Mouse (Mus musculus) heart, adult 2 months (tissue): ENCODE results near the gene Kif5c. TPM values are rescaled to one million over a fixed set of nuclear protein-coding genes. Genes with fewer than 3 reads are reported as not detected.

Experiments used
- DNase-seq, 2 experiments: peaks; one replicate each; pipeline ENCODE4 v3.0.0; 2021
- H3K27ac ChIP-seq: fragments of 200-600 bp; 2 replicates; pipeline ENCODE4 v1.8.1; 2022
- H3K27me3 ChIP-seq: fragments of 200-500 bp; 2 replicates; pipeline ENCODE4 v1.6.1; 2012; ENCODE audit warnings: mild to moderate bottlenecking, low read length, inconsistent platforms, mixed read lengths; ENCODE audit not compliant: control insufficient read depth, insufficient read depth
- H3K36me3 ChIP-seq: fragments of 200-500 bp; 2 replicates; pipeline ENCODE4 v1.6.1; 2012; ENCODE audit warnings: low read length, inconsistent platforms; ENCODE audit not compliant: control insufficient read depth, insufficient read depth
- H3K4me1 ChIP-seq: fragments of 200-500 bp; 2 replicates; pipeline ENCODE4 v1.6.1; 2011; ENCODE audit warnings: low read length; ENCODE audit not compliant: control insufficient read depth, insufficient read depth
- H3K4me3 ChIP-seq: fragments of 200-600 bp; 2 replicates; pipeline ENCODE4 v1.8.1; 2022
- H3K79me2 ChIP-seq: fragments of 200-500 bp; replicated peaks from 2 replicates; pipeline ENCODE4 v1.6.1; 2012; ENCODE audit warnings: mild to moderate bottlenecking, inconsistent platforms, low read length, moderate library complexity, mixed read lengths; ENCODE audit not compliant: control insufficient read depth, insufficient read depth
- H3K9ac ChIP-seq: fragments of 200-500 bp; 2 replicates; pipeline ENCODE4 v1.6.1; 2012; ENCODE audit warnings: low read depth, mild to moderate bottlenecking, control low read depth, inconsistent platforms, low read length, mixed read lengths
- CTCF ChIP-seq: fragments of 200-600 bp; IDR thresholded peaks from 2 replicates; pipeline ENCODE4 v1.8.1; 2022; ENCODE audit warnings: antibody characterized with exemption, mild to moderate bottlenecking, moderate library complexity
- EP300 ChIP-seq: fragments of 200-500 bp; IDR thresholded peaks from 2 replicates; pipeline ENCODE4 v1.6.1; 2011; ENCODE audit warnings: low read depth, low read length, control low read depth; ENCODE audit not compliant: insufficient read depth
- POLR2A ChIP-seq: fragments of 200-500 bp; IDR thresholded peaks from 2 replicates; pipeline ENCODE4 v1.6.1; 2011; ENCODE audit warnings: mild to moderate bottlenecking, low read depth, low read length, control low read depth; ENCODE audit not compliant: insufficient read depth
- WGBS: fragments of 180-500 bp; shearing (Covaris S2); methylation state at CpG from one replicate; pipeline ENCODE4 v1.1.7; 2018; 5-methylcytosine and 5-hydroxymethylcytosine counted together
- intact Hi-C: fragments of 180-260 bp; cut with DNase I; formaldehyde crosslinking; loops from one replicate; pipeline ENCODE4 v1.15.1; 2025
- polyA plus RNA-seq: library from polyadenylated mRNA; depleted of rRNA; stranded (reverse); fragments of >200 nt; gene quantifications from 2 replicates; pipeline ENCODE4 v1.2.3, GENCODE M21; 2012
- total RNA-seq, 2 experiments: library from RNA; stranded (reverse); gene quantifications; 2 replicates each; pipeline ENCODE4 v1.2.3; 2021

The Kif5c gene
- total and polyA plus RNA-seq, 3 experiments: 0.52 to 0.82 (median 0.60) TPM

DNA sequence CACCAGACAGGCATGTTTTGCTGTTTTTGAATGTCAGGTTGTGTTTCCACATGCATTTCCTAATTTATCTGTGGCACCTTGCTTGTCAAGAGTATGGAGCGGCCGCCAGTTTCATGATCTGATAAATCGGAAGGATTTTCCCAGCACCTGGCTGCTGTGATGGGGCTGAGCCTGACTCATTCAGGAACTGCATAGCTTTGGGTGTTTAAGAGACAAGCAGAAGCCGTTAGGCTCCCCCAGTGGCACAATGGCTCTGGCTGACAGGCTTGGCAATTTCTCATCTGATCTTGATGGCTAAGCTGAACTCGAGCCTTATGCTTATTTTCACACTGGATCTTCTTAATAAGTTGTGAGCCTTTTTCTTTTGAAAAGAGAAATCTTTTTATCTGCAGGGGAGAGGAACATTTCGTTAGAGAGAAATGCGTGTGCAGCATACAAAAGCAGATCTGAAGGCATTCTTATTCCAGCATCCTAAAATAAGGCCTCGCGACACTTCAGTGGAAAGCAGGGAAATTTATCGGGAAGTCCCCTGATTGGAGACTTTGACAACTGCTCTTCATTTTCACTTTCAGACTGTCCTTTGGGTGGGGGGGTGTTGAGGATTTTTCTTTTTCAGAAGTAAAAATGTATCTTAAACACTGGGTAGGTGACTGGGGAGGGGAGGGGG is 132.6 kb downstream of the Kif5c start:
- no peak for DNase-seq
- Histone ChIP-seq H3K36me3 (no peaks in the 10 kb centered on the region), H3K27ac (no peak overlapping the region), H3K79me2 (no peaks in the 10 kb centered on the region), H3K27me3 (no peaks in the 10 kb centered on the region), H3K4me3 (no peak overlapping the region), H3K4me1 (peaks cover 5% of the 10 kb centered on the region), H3K9ac (no peak overlapping the region)
- WGBS: 76% methylated on average over 10 of the region's 10 CpGs
- intact Hi-C loops: no loop called here
- TF ChIP-seq POLR2A: no peak
- TF ChIP-seq CTCF: no peak
- TF ChIP-seq EP300: no peak

DNA sequence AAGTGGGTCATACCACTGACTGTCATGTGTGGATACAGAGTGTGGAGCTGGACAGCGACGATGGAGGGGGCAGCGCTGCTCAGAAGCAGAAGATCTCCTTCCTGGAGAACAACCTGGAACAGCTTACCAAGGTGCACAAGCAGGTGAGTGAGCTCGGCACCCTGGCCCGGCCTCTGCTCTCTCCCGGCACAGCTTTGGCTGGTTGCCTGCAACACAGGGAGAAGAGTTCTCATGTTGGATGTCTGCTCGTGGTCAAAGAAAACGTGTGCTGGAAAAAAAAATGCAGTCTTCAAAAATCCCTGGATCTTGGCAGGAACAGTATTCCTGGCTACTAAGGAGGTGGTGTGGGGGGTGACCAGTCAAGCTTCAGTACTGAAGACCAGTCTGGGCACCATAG is 133.1 kb downstream of the Kif5c start:
- no peak overlapping the region for H3K27ac ChIP-seq
- H3K4me1 ChIP-seq: peaks cover 5% of the 10 kb centered on the region
- TF ChIP-seq EP300: no peak
- TF ChIP-seq POLR2A: no peak
- TF ChIP-seq CTCF: no peak
- H3K9ac ChIP-seq: no peak overlapping the region
- H3K4me3 ChIP-seq: no peak overlapping the region
- no peaks in the 10 kb centered on the region for H3K36me3 ChIP-seq
- intact Hi-C loops: no loop called here
- 85% methylated on average over 8 of the region's 8 CpGs for WGBS
- H3K27me3 ChIP-seq: no peaks in the 10 kb centered on the region
- H3K79me2 ChIP-seq: no peaks in the 10 kb centered on the region
- no peak for DNase-seq

- 88% methylated on average over 3 of the region's 3 CpGs for WGBS
- intact Hi-C loops: no loop called here
These were observed 134.0 kb downstream of the Kif5c start for GRCm38 (mm10) chr2:49753062-49753461.

GRCm38 (mm10) chr2:49755054-49755453 is 136.0 kb downstream of the Kif5c start:
- 64% methylated on average over 2 of the region's 2 CpGs for WGBS

More at GRCm38 (mm10) chr2:49753062-49753461, 134.0 kb downstream of the Kif5c start:
- H3K4me1 ChIP-seq: peaks cover 5% of the 10 kb centered on the region
- DNase-seq: no peak
- no peak overlapping the region for H3K4me3 ChIP-seq
- H3K27me3 ChIP-seq: no peaks in the 10 kb centered on the region
- no peaks in the 10 kb centered on the region for H3K79me2 ChIP-seq
- TF ChIP-seq POLR2A: no peak
- no peak for TF ChIP-seq CTCF
- TF ChIP-seq EP300: no peak
- no peak overlapping the region for H3K27ac ChIP-seq
- no peaks in the 10 kb centered on the region for H3K36me3 ChIP-seq
- no peak overlapping the region for H3K9ac ChIP-seq

GRCm38 (mm10) chr2:49757616-49758015 is 138.5 kb downstream of the Kif5c start:
- no peak for DNase-seq

More at GRCm38 (mm10) chr2:49755054-49755453, 136.0 kb downstream of the Kif5c start:
- H3K36me3 ChIP-seq: no peaks in the 10 kb centered on the region
- no peaks in the 10 kb centered on the region for H3K79me2 ChIP-seq
- no peak overlapping the region for H3K4me3 ChIP-seq
- DNase-seq: no peak
- peaks cover 2% of the 10 kb centered on the region; the same call in 1 of the 2 replicates for H3K4me1 ChIP-seq
- no peak overlapping the region for H3K27ac ChIP-seq
- TF ChIP-seq CTCF (no peak), EP300 (no peak), POLR2A (no peak)
- H3K9ac ChIP-seq: no peak overlapping the region
- intact Hi-C loops: no loop called here
- H3K27me3 ChIP-seq: no peaks in the 10 kb centered on the region

DNA sequence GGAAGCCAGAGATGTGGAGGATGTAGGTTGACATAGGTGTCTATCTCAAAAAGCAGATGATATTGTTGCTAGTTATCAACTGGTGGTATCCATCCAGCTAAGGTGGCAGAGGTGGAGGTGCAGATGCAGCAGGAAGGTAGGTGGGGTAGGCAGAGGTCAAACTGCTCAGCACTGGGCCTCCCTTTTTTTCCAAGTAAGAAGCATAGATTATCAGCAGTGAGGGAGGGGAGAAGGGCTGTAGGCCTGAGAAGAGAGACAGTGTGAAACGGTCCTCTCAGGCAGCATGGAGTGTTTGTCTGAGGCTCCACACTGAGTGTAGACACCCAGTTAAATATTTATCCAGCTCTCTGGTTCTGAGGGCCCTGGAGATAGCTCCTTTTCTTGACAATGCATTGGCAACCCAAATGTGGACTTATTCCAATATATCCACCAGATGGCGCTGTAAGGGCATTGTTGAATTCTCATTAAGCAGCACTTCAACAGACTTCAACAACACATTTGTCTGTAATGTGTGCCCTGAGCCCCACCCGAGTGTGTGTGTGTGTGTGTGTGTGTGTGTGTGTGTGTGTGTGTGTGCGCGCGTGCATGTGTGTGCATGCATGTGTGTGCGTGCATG is 145.3 kb downstream of the Kif5c start:
- Histone ChIP-seq H3K27ac (no peak overlapping the region), H3K36me3 (no peaks in the 10 kb centered on the region), H3K9ac (no peak overlapping the region), H3K27me3 (no peaks in the 10 kb centered on the region), H3K4me1 (no peaks in the 10 kb centered on the region), H3K4me3 (no peak overlapping the region), H3K79me2 (no peaks in the 10 kb centered on the region)
- TF ChIP-seq POLR2A (no peak), CTCF (peak; percentile 68)
- DNase-seq: no peak
- intact Hi-C loops: loop anchor here (1.0 kb wide), 1 partner anchor 508 kb away; no protein-coding TSS in a partner anchor
- WGBS: 43% methylated on average over 7 of the region's 7 CpGs

More at GRCm38 (mm10) chr2:49757616-49758015, 138.5 kb downstream of the Kif5c start:
- H3K27me3 ChIP-seq: no peaks in the 10 kb centered on the region
- 79% methylated on average over 7 of the region's 7 CpGs for WGBS
- intact Hi-C loops: no loop called here
- no peaks in the 10 kb centered on the region for H3K4me1 ChIP-seq
- H3K79me2 ChIP-seq: no peaks in the 10 kb centered on the region
- H3K4me3 ChIP-seq: no peak overlapping the region
- H3K27ac ChIP-seq: no peak overlapping the region
- no peaks in the 10 kb centered on the region for H3K36me3 ChIP-seq
- TF ChIP-seq CTCF: no peak
- TF ChIP-seq EP300: no peak
- no peak for TF ChIP-seq POLR2A
- H3K9ac ChIP-seq: no peak overlapping the region
